Mouse (Mus musculus) brain, embryonic 14.5 days (tissue): ENCODE data around the gene Ice2. TPM values are rescaled to one million over a fixed set of nuclear protein-coding genes. Genes with fewer than 3 reads are reported as not detected.

Source experiments
- DNase-seq: peaks from one replicate; pipeline ENCODE4 v3.0.0-alpha.2; 2011; ENCODE audit warnings: low read depth
- CTCF ChIP-seq: fragments of 200-500 bp; IDR thresholded peaks from 2 replicates; pipeline ENCODE4 v1.5.1; 2012; ENCODE audit warnings: inconsistent platforms, mild to moderate bottlenecking, moderate library complexity, borderline replicate concordance; ENCODE audit not compliant: insufficient read depth, insufficient read length; ENCODE audit errors: extremely low read depth
- POLR2A ChIP-seq: fragments of 200-500 bp; IDR thresholded peaks from 2 replicates; pipeline ENCODE4 v1.6.1; 2012; ENCODE audit warnings: mild to moderate bottlenecking, inconsistent platforms, borderline replicate concordance; ENCODE audit not compliant: poor library complexity, insufficient read depth, insufficient read length, severe bottlenecking; ENCODE audit errors: extremely low read depth
- polyA plus RNA-seq: library from polyadenylated mRNA; depleted of rRNA; stranded (reverse); fragments of >200 nt; gene quantifications from 2 replicates; pipeline ENCODE4 v1.2.3, GENCODE M21; 2012

Gene Ice2
- polyA plus RNA-seq, 1 experiment: 9.2 TPM

DNA sequence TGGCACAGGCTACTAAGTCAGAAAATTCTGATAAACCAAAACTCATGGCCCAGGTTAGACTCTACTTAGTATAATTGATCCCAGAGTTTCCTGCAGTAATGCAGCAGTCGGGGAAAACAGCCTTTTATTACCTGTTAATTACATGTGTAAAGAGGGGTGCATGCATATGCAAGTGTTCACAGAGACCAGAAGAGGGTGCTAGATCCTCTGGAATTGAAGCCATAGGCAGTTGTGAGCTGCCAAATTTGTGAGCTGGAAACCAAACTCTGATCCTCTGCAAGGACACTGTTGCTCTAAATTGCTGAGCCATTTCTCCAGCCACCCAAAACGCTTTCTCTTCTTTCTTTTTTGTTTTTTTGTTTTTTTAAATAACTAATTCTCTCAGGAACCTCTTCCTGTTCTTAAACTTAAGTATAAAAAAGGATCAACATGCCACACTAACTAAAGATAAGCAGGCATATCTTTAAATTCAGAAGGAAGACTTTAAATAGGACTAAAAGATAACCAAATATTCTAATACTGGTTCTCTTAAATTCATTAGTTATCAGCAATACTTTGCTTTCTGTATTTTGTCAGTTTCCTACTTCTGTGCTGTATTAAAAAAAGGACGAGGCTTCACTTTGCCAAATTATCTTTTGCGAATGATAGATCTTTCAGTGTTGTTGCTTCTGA lies 20.6 kb upstream of the Ice2 start:
- no peak for DNase-seq
- TF ChIP-seq POLR2A (no peak), CTCF (no peak)

- TF ChIP-seq POLR2A (no peak), CTCF (no peak)
Observed at GRCm38 (mm10) chr9:69377654-69378045, 20.1 kb upstream of the Ice2 start.

DNA sequence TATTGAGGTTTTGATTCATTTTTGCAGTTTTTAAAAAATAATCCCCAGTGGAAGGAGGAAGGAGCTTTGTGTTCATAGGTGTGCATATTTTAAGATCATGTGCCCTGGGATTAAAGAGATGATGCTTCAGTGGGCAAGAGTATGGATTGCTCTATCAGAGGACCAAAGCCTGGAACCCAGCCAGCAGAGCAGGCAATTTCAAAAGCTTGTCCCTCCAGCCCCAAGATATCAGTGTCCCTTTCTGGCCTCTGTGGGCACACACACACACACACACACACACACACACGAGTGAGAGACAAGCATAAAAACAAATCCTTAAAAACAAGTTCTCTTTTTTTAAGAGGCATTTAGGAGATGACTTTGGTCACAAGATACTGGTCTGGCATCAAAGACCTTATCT lies 17.2 kb upstream of the Ice2 start:
- TF ChIP-seq CTCF (no peak), POLR2A (no peak)
- no peak for DNase-seq

More at GRCm38 (mm10) chr9:69377654-69378045, 20.1 kb upstream of the Ice2 start:
- DNase-seq: no peak

- TF ChIP-seq POLR2A (no peak), CTCF (no peak)
Observed at GRCm38 (mm10) chr9:69381741-69382140, 16.0 kb upstream of the Ice2 start.

DNA sequence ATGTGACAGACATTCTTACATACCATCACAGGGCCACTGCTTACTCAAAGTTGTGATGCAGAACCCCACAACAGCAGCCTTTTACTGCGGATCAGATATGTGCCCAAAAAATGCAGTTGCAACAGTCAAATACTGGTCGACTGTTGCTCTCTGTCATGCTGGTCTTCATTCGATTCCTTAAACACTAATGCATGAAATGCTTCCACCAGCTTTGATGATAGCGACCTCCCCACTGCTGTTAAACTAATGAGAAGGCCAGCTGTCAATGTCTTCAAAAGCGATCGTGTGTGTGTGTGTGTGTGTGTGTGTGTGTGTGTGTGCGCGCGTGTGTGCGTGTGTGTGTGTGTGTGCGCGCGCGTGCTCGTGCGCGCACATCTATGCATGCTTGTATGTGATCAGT lies 13.2 kb upstream of the Ice2 start:
- DNase-seq: no peak
- no peak for TF ChIP-seq CTCF
- no peak for TF ChIP-seq POLR2A

More at GRCm38 (mm10) chr9:69381741-69382140, 16.0 kb upstream of the Ice2 start:
- no peak for DNase-seq

GRCm38 (mm10) chr9:69384905-69385304 lies 12.8 kb upstream of the Ice2 start:
- DNase-seq: no peak
- no peak for TF ChIP-seq POLR2A
- no peak for TF ChIP-seq CTCF

DNA sequence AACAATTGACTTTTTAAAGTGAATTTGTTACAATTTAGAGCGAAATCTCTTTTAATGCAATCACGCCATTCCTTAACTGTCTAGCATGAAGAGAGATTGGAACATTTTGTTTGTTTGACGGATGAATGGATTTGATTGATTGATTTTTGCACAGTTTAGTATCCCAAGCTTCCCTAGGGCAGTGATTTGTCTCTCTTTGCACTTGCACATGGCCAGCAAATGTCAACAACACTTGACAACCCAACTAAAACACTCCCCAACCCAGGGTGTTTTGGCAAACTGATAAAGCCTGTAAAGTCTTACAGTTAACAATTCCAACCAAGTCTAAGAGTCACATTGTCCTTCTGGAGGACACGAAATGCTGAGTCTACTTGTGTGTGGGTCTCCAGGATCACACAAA lies 10.4 kb upstream of the Ice2 start:
- TF ChIP-seq CTCF (no peak), POLR2A (no peak)
- DNase-seq: no peak

- DNase-seq: no peak
- TF ChIP-seq CTCF (no peak), POLR2A (no peak)
Observed at GRCm38 (mm10) chr9:69390631-69391030, 7.1 kb upstream of the Ice2 start.

GRCm38 (mm10) chr9:69394234-69394633 lies 3.5 kb upstream of the Ice2 start:
- DNase-seq: no peak
- TF ChIP-seq POLR2A (no peak), CTCF (no peak)

GRCm38 (mm10) chr9:69397432-69397759 lies 310 bp upstream of the Ice2 start:
- TF ChIP-seq POLR2A (no peak), CTCF (no peak)
- no peak for DNase-seq

DNA sequence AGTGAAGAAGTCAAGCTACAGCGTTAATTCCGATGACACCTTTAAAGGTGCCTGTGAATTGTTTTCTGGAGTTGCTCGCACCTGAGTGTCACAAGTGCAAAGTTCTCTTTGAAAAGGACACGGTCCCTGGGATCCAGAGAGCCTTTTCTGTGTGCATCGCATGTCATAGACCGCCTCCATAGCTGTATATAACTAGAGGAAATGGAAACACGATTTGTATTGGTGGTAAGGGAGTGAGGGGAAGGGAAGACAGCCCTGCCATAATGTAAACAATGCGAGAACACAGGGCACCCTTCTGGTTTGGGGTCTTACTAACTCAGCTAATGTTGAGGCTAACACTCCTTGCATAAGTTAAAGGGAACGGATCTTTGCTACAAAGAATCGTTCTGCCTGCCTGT lies 746 bp downstream of the Ice2 start:
- TF ChIP-seq CTCF (no peak), POLR2A (no peak)
- no peak for DNase-seq

- DNase-seq: peak; percentile 41
- TF ChIP-seq POLR2A (no peak), CTCF (no peak)
Observed at GRCm38 (mm10) chr9:69404671-69405070, 7.0 kb downstream of the Ice2 start.
